Mouse (Mus musculus) hindbrain, embryonic 15.5 days (tissue): Measurements from ENCODE around the gene Mthfd1. TPM values are rescaled to one million over a fixed set of nuclear protein-coding genes. Genes with fewer than 3 reads are reported as not detected.

Source experiments
- ATAC-seq: fragments of 200-750 bp; cut with Nextera tagmentation; 2 replicates; pipeline ENCODE4 v1.8.0; 2017; ENCODE audit warnings: low read depth, moderate number of reproducible peaks, moderate TSS enrichment; ENCODE audit not compliant: low FRiP score
- H3K27ac ChIP-seq: fragments of 300-500 bp; sonication (generic); replicated peaks from 2 replicates; pipeline ENCODE4 v1.5.1; 2015; ENCODE audit warnings: mild to moderate bottlenecking, inconsistent platforms
- H3K27me3 ChIP-seq: fragments of 300-500 bp; sonication (generic); 2 replicates; pipeline ENCODE4 v1.6.1; 2015; ENCODE audit warnings: control low read depth, inconsistent platforms
- H3K36me3 ChIP-seq: fragments of 300-500 bp; sonication (generic); 2 replicates; pipeline ENCODE4 v1.6.1; 2015; ENCODE audit warnings: control low read depth, inconsistent platforms
- H3K4me1 ChIP-seq: fragments of 300-500 bp; sonication (generic); replicated peaks from 2 replicates; pipeline ENCODE4 v1.6.1; 2015; ENCODE audit warnings: control low read depth, inconsistent platforms
- H3K4me2 ChIP-seq: fragments of 300-500 bp; sonication (generic); 2 replicates; pipeline ENCODE4 v1.6.1; 2015; ENCODE audit warnings: moderate library complexity, mild to moderate bottlenecking, inconsistent platforms
- H3K4me3 ChIP-seq: fragments of 300-500 bp; sonication (generic); 2 replicates; pipeline ENCODE4 v1.5.1; 2015; ENCODE audit warnings: mild to moderate bottlenecking, inconsistent platforms
- H3K9ac ChIP-seq: fragments of 300-500 bp; sonication (generic); 2 replicates; pipeline ENCODE4 v1.6.1; 2015; ENCODE audit warnings: inconsistent platforms
- H3K9me3 ChIP-seq: fragments of 300-500 bp; sonication (generic); 2 replicates; pipeline ENCODE4 v1.6.1; 2016; ENCODE audit warnings: control low read depth, inconsistent platforms
- WGBS: fragments of 180-500 bp; shearing (Covaris S2); methylation state at CpG from one replicate; pipeline ENCODE4 v1.1.7; 2015; 5-methylcytosine and 5-hydroxymethylcytosine counted together
- polyA plus RNA-seq: library from polyadenylated mRNA; unstranded; fragments of >200 nt; fragmentation: Nextera tagmentation; extraction: Ambion mirVana; gene quantifications from 2 replicates; pipeline ENCODE4 v1.2.1, GENCODE M21; 2015

The Mthfd1 gene
- polyA plus RNA-seq, 1 experiment from 2014 or later, result 33.1 TPM

DNA sequence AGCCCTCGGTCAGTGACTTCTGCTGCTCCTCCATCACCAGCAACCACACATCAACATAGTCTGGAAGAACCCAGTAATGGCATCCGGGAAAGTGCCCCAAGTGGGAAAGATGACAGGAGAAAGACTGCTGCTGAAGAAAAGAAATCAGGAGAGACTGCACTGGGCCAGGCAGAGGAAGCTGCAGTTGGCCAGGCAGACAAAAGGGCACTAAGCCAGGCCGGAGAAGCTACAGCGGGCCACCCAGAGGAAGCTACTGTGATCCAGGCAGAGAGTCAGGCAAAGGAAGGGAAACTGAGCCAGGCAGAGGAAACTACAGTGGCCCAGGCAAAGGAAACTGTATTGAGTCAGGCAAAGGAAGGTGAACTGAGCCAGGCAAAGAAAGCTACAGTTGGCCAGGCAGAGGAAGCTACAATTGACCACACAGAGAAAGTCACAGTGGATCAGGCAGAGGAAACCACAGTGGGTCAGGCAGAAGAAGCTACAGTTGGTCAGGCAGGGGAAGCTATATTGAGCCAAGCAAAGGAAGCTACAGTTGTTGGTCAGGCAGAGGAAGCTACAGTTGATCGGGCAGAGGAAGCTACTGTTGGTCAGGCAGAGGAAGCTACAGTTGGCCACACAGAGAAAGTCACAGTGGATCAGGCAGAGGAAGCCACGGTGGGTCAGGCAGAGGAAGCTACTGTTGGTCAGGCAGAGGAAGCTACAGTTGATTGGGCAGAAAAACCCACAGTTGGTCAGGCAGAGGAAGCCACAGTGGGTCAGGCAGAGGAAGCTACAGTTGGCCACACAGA, 73.7 kb downstream of the Mthfd1 start:
- ATAC-seq, result no peak
- Histone ChIP-seq H3K4me1 (peaks cover 17% of the 10 kb centered on the region), H3K4me3 (no peak overlapping the region), H3K36me3 (peaks cover 10% of the 10 kb centered on the region), H3K27me3 (no peaks in the 10 kb centered on the region), H3K9me3 (no peaks in the 10 kb centered on the region), H3K4me2 (no peak overlapping the region), H3K27ac (no peak overlapping the region), H3K9ac (no peak overlapping the region)
- WGBS, result 88% methylated on average over 6 of the region's 6 CpGs

DNA sequence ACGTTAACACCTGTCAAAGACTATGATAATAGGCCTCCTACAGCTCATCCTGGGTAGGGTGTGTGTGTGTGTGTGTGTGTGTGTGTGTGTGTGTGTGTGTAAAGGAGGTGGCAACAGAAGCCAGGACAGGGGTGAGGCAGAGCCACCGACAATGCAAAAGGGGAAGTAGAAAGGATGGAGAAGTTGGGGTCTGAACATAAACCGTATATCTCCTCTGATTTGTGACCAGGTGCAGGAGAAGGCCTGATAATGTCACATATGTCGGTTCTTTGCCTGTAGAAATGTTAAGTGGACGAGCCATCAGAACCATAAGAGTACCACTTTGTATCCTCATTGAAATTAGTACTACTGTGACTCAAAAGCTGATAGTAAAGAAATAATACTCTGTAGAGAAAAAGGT, 78.6 kb downstream of the Mthfd1 start:
- no peaks in the 10 kb centered on the region for H3K4me1 ChIP-seq
- H3K4me2 ChIP-seq, result no peak overlapping the region
- H3K36me3 ChIP-seq, result peaks cover 6% of the 10 kb centered on the region; the same call in 1 of the 2 replicates
- no peak overlapping the region for H3K4me3 ChIP-seq
- no peak overlapping the region for H3K27ac ChIP-seq
- no peaks in the 10 kb centered on the region for H3K9me3 ChIP-seq
- WGBS, result 91% methylated on average over 5 of the region's 5 CpGs
- H3K27me3 ChIP-seq, result no peaks in the 10 kb centered on the region
- no peak for ATAC-seq
- H3K9ac ChIP-seq, result no peak overlapping the region

DNA sequence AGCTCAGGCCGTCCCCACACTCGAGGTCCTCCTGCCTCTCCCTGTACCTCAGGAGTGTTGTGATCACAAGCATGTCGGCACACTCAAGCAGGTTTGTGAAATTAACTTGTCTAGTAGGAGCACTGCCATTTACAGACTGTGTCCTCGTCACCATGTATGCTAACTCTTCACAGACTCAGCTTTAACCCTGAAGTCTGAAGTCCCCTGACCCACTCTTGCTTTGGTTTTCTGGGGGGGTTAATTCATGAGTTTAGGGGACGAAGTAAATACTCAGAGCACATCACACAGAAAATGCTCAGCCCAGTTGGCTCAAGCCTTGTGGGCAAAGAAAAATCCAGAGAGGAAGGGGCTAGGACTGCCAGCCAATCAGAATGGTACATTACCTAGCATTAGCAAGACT, 80.5 kb downstream of the Mthfd1 start:
- Histone ChIP-seq H3K9ac (no peak overlapping the region), H3K9me3 (no peaks in the 10 kb centered on the region), H3K27me3 (no peaks in the 10 kb centered on the region), H3K4me1 (no peaks in the 10 kb centered on the region), H3K4me2 (no peak overlapping the region), H3K4me3 (no peak overlapping the region), H3K36me3 (peaks cover 3% of the 10 kb centered on the region; the same call in 1 of the 2 replicates), H3K27ac (no peak overlapping the region)
- no peak for ATAC-seq
- WGBS, result 88% methylated on average over 5 of the region's 5 CpGs

DNA sequence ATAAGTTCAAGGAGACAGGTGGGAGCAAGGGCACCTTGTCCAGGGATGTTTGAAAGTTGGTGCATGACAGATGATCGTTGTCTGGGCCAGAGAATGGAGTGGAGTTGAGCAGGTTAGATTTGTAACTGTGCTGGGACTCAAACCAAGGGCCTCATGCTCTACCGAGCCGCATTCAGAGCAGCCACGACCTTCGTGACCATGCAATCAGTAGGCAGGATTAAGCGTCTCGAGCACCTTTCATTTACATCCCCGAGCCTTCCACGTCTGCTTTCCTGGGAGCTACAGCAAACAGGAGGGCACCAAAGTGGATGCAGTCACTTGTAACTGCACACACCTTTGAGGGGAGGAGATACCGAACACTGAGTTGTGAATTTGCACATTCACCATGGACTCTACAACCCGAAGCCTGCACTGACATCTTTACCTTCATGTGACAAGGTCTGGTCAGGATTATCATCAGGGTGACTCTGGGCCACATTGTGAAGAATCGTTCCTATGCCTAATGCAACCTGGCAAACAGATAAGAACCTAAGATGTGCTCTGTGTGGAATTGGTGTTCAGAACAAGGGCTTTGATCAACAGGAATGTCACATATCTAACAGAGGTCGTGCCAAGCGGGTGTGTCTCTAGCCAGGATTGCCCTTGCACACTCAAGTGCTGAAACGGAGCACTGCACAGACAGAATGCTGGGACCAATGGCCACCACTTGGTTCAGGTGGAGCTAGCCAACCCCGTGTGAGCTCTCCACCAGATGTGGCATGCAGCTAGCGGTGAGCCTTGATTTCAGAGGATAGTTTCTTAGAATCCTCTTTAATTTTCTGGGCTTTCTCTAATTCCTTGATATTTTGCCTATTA, 81.2 kb downstream of the Mthfd1 start:
- Histone ChIP-seq H3K27me3 (no peaks in the 10 kb centered on the region), H3K4me1 (no peaks in the 10 kb centered on the region), H3K36me3 (no peaks in the 10 kb centered on the region), H3K4me2 (no peak overlapping the region), H3K9me3 (no peaks in the 10 kb centered on the region), H3K4me3 (no peak overlapping the region), H3K27ac (no peak overlapping the region), H3K9ac (no peak overlapping the region)
- WGBS, result 85% methylated on average over 17 of the region's 17 CpGs
- no peak for ATAC-seq

DNA sequence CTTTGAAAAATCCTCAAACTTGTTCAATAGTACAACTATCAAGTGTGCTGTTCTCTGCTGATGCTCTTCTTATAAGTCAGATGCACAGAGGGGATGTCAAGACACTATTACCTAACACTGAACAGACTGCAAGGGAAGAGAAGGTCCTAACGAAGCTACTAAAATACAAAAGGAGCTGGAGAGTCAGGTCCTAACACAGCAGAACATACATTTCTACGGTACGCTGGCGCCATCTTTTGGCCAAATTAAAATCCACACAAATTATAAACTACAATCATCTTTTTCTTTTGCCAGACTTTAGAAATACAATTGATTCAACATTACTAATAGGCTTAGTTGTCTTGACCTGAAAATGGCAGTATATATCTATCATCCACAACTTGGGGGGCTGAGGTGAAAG, 86.0 kb downstream of the Mthfd1 start:
- ATAC-seq, result no peak
- 5% methylated on average over 4 of the region's 4 CpGs for WGBS

DNA sequence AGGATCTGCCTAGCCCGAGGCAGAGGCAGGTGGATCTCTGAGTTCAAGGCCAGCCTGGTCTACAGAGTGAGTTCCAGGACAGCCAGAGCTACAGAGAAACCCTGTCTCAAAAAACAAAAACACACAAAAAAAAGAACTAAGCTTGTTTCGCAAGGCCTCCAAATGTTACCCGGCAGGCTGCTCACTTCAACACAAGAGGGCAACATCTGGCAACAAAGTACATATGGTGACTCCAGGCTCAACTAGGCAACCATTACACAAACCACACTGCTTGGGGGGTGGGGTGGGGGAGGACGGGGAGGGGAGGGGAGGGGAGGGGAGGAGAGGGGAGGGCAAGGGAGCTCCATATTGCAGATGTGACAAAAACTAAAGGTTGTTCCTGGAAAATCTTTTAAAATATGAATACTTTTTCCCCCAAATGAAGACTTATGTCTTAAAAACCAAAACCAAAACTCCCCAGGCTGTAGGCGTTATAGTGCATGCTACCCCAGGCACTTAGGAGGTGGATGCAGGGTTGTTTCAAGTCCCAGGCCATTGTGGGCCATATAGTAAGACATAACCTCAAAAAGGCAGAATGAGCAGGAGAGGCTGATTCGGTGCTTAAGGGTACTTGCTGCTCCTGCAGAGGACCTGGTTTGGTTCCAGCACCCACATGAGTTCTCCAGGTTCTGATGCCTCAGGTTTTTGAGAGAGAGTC, 90.8 kb downstream of the Mthfd1 start:
- H3K4me3 ChIP-seq, result no peak overlapping the region
- no peak overlapping the region for H3K27ac ChIP-seq
- H3K4me2 ChIP-seq, result no peak overlapping the region
- H3K27me3 ChIP-seq, result no peaks in the 10 kb centered on the region
- H3K36me3 ChIP-seq, result peaks cover 27% of the 10 kb centered on the region
- no peaks in the 10 kb centered on the region for H3K4me1 ChIP-seq
- H3K9ac ChIP-seq, result no peak overlapping the region
- no peak for ATAC-seq
- WGBS, result 89% methylated on average over 5 of the region's 6 CpGs
- no peaks in the 10 kb centered on the region for H3K9me3 ChIP-seq

More for the DNA sequence above, 86.0 kb downstream of the Mthfd1 start:
- H3K27me3 ChIP-seq, result no peaks in the 10 kb centered on the region
- H3K4me1 ChIP-seq, result no peaks in the 10 kb centered on the region
- no peak overlapping the region for H3K4me2 ChIP-seq
- H3K4me3 ChIP-seq, result no peak overlapping the region
- H3K9ac ChIP-seq, result no peak overlapping the region
- H3K27ac ChIP-seq, result no peak overlapping the region
- no peaks in the 10 kb centered on the region for H3K9me3 ChIP-seq
- no peaks in the 10 kb centered on the region; the same call in 1 of the 2 replicates for H3K36me3 ChIP-seq

DNA sequence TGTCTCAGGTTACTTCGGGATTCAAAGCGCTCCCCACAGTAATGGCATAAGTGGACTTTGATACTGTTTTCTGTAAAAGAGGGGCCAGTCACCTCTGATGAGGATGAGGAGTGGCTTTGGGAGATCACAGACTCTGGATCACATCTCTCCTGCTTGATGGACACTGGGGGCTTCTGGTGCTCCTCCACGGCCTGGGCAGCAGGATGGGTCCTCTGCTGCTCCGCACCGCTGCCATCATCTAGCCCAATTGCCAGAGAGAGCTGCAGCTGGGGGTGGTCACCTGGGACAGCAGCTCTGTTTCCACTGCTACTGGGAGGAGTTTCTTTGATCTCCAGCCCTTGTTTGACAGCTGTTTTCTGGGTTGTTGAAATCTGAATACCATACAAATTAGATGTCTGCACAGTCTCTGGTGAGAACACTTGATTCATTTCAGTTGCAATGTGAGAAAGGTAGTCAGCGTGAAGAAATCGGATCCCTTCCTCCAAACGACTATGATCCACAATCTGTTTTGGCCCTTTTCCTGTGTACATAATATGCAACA, 94.7 kb downstream of the Mthfd1 start:
- H3K36me3 ChIP-seq, result peaks cover 36% of the 10 kb centered on the region
- no peaks in the 10 kb centered on the region for H3K27me3 ChIP-seq
- no peak overlapping the region for H3K4me2 ChIP-seq
- H3K9me3 ChIP-seq, result no peaks in the 10 kb centered on the region
- 89% methylated on average over 8 of the region's 8 CpGs for WGBS
- no peak overlapping the region for H3K27ac ChIP-seq
- no peak for ATAC-seq
- no peaks in the 10 kb centered on the region for H3K4me1 ChIP-seq
- H3K9ac ChIP-seq, result no peak overlapping the region
- H3K4me3 ChIP-seq, result no peak overlapping the region

DNA sequence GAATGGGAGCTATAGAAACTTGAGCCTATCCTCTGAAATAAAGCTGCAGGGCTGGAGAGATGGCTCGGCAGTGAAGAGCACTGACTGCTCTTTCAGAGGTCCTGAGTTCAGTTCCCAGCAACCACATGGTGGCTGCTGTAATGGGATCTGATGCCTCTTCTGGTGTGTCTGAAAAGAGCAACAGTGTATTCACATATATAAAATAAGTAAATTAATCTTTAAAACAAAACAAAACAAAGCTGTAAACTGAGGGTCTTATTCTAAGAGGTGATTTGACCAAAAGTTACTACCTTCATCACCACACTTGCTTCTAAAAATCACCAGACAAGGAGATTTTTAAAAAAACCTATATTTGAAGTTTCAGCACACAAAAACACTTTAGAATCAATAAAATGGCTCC, 105.8 kb downstream of the Mthfd1 start:
- Histone ChIP-seq H3K4me3 (no peak overlapping the region), H3K27me3 (no peaks in the 10 kb centered on the region), H3K36me3 (no peaks in the 10 kb centered on the region), H3K9ac (no peak overlapping the region), H3K9me3 (no peaks in the 10 kb centered on the region), H3K4me1 (0 out of 2 replicates have a peak, but pooled peaks cover 4% of the 10 kb centered on the region), H3K27ac (no peak overlapping the region), H3K4me2 (no peak overlapping the region)
- ATAC-seq, result no peak
- WGBS, result 40% methylated on average over 1 of the region's 1 CpGs

DNA sequence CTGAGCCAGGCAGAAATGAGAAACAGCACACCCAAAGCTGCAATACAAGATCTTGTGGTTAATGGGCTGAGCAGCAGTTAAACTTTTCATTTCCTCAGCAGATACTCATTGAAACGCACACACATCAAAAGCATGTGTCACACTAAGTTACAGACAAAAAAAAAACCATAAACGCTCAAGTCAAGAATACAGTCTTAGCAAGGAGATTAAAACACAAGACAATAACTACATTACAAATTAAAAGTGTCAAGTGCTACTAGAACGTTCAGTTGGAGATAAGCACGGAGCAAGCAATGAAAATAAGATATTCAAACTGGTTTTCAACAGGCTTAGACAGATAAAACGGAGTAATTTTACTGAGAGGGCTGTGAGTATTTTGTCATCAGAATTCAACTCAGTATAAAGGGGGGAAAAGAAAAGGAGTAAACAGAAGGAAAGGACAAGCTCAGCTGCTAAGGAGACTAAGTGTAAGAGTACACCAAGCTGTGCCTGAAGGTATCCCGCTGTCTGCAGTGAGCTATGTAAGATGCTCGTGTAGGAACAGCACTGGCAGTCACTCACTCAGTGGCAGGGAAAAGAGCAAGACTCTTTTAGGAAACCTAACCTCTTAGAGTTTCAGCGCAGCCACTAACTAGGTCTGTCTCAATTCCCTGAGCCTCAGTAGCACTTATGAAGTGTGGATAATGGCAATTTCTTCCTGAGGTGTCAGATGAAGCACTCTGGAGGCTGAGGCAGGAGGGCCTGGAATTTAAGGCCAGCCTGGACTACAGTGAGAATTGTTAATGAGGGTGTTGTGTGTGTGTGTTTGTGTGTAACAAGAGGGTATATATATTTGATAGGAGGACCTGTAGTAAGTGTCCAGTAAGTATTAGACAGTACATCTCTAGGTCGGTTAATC, 106.6 kb downstream of the Mthfd1 start:
- 80% methylated on average over 9 of the region's 9 CpGs for WGBS
- no peak for ATAC-seq
- Histone ChIP-seq H3K36me3 (no peaks in the 10 kb centered on the region), H3K4me3 (no peak overlapping the region), H3K9ac (no peak overlapping the region), H3K27me3 (no peaks in the 10 kb centered on the region), H3K27ac (no peak overlapping the region), H3K4me1 (0 out of 2 replicates have a peak, but pooled peaks cover 11% of the 10 kb centered on the region), H3K4me2 (no peak overlapping the region), H3K9me3 (no peaks in the 10 kb centered on the region)

DNA sequence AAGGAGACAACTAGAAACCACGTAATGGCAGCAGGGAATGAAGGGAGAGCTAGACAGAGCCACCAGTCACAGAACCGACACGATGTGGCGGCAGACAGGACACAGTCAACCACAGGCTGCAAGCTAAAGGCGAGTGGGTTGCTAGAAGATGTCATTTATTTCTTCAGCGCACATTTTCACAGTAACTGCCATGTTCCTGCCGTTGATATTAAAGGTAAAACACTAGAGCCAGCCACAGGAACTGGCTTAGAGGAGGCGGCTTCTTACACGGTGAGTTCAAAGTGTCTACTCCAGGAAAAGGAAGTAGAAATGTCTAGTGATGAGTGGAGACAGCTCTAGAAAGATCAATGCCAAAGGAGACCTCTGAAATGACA, 107.2 kb downstream of the Mthfd1 start:
- H3K27ac ChIP-seq, result no peak overlapping the region
- whole genome bisulfite sequencing, result 89% methylated on average over 9 of the region's 9 CpGs
- H3K4me2 ChIP-seq, result no peak overlapping the region
- H3K4me3 ChIP-seq, result no peak overlapping the region
- H3K9ac ChIP-seq, result no peak overlapping the region
- no peaks in the 10 kb centered on the region for H3K9me3 ChIP-seq
- H3K36me3 ChIP-seq, result no peaks in the 10 kb centered on the region
- no peaks in the 10 kb centered on the region for H3K27me3 ChIP-seq
- no peak for ATAC-seq
- peaks cover 16% of the 10 kb centered on the region for H3K4me1 ChIP-seq

DNA sequence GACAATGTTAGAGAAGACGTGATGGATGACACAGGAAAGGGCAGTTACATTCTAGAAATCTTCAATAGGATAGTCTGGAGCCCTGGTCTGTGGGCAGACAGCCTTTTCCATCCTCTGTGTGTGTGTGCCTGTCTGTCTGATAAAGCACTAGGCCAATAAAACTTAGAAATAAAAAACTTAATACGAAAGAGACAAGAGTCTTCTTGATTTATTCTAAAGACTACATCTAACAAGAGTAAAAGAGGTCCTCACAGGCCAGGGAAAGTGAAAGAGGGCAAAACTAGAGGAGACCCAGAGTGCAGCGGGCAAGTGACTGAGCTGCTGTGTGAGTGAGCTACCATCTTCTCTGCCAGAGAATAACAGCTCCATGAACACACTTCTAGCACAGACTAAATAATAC, 111.2 kb downstream of the Mthfd1 start:
- no peak overlapping the region for H3K4me3 ChIP-seq
- H3K36me3 ChIP-seq, result no peaks in the 10 kb centered on the region
- 83% methylated on average over 3 of the region's 3 CpGs for WGBS
- no peak overlapping the region for H3K4me2 ChIP-seq
- H3K4me1 ChIP-seq, result peaks cover 30% of the 10 kb centered on the region
- no peak for ATAC-seq
- no peaks in the 10 kb centered on the region for H3K27me3 ChIP-seq
- H3K27ac ChIP-seq, result no peak overlapping the region
- no peak overlapping the region for H3K9ac ChIP-seq
- H3K9me3 ChIP-seq, result no peaks in the 10 kb centered on the region
